Mouse (Mus musculus) MEL (cell line): ENCODE results near the gene Cmtm2b. TPM values are rescaled to one million over a fixed set of nuclear protein-coding genes. Genes with fewer than 3 reads are reported as not detected.
A peak's percentile ranks its signal among the peaks of the same experiment; 100 is the strongest.
"Not testable (repeated sequence)": the region's sequence is repeated elsewhere in the genome, so short reads cannot be mapped to it uniquely, and the experiment has no call there.

Experiments used
- DNase-seq: peaks from one replicate; pipeline ENCODE4 v3.0.0; 2011; ENCODE audit warnings: low read depth, low spot score
- H3K27ac ChIP-seq: 2 replicates; pipeline ENCODE4 v1.5.1; 2012; ENCODE audit warnings: low read depth, mild to moderate bottlenecking, control low read depth, low read length, moderate library complexity; ENCODE audit not compliant: control insufficient read depth
- H3K27me3 ChIP-seq, 2 experiments: fragments of 150-350 bp in 1 of 2; sonication (generic) in 1 of 2; 2 replicates each; pipeline ENCODE4 v1.6.1; 2012; ENCODE audit warnings: low read length in 2 of 2, mild to moderate bottlenecking in 2 of 2, improper control_type of control experiment in 1 of 2, moderate library complexity in 1 of 2; ENCODE audit not compliant: insufficient read depth in 2 of 2, control insufficient read depth in 1 of 2
- H3K36me3 ChIP-seq, 2 experiments: 2 replicates each; pipeline ENCODE4 v1.6.1; 2012 to 2014; ENCODE audit warnings: low read length in 2 of 2, improper control_type of control experiment in 1 of 2, inconsistent platforms in 1 of 2, mild to moderate bottlenecking in 1 of 2; ENCODE audit not compliant: insufficient read depth in 2 of 2, control insufficient read depth in 1 of 2
- H3K4me1 ChIP-seq, 2 experiments: fragments of 150-350 bp in 1 of 2; sonication (generic) in 1 of 2; 2 replicates each; pipeline ENCODE4 v1.6.1; 2012; ENCODE audit warnings: low read length in 2 of 2, improper control_type of control experiment in 1 of 2, mild to moderate bottlenecking in 1 of 2; ENCODE audit not compliant: insufficient read depth in 2 of 2, control insufficient read depth in 1 of 2
- H3K4me3 ChIP-seq, 2 experiments: fragments of 150-350 bp in 1 of 2; sonication (generic) in 1 of 2; 2 replicates each; pipeline ENCODE4 v1.5.1; 2012; ENCODE audit warnings: low read depth in 2 of 2, low read length in 2 of 2, mild to moderate bottlenecking in 2 of 2, moderate library complexity in 2 of 2, control low read depth in 1 of 2, improper control_type of control experiment in 1 of 2; ENCODE audit not compliant: control insufficient read depth in 1 of 2, insufficient read depth in 1 of 2
- H3K79me2 ChIP-seq: 2 replicates; pipeline ENCODE4 v1.6.1; 2012; ENCODE audit warnings: mild to moderate bottlenecking, low read length, moderate library complexity; ENCODE audit not compliant: control insufficient read depth, poor library complexity, insufficient read depth
- H3K9ac ChIP-seq: 2 replicates; pipeline ENCODE4 v1.6.1; 2012; ENCODE audit warnings: low read depth, mild to moderate bottlenecking, control low read depth, low read length, moderate library complexity; ENCODE audit not compliant: control insufficient read depth, poor library complexity, severe bottlenecking
- H3K9me3 ChIP-seq: fragments of 150-350 bp; sonication (generic); replicated peaks from 2 replicates; pipeline ENCODE4 v1.6.1; 2012; ENCODE audit warnings: mild to moderate bottlenecking, low read length, improper control_type of control experiment, moderate library complexity; ENCODE audit not compliant: insufficient read depth
- BHLHE40 ChIP-seq: IDR thresholded peaks from 2 replicates; pipeline ENCODE4 v1.6.1; 2012; ENCODE audit warnings: low read depth, mild to moderate bottlenecking, inconsistent platforms, low read length, improper control_type of control experiment, borderline replicate concordance
- CHD1 ChIP-seq: IDR thresholded peaks from 2 replicates; pipeline ENCODE4 v1.6.1; 2012; ENCODE audit warnings: low read depth, mild to moderate bottlenecking, inconsistent platforms, low read length, improper control_type of control experiment
- ELF1 ChIP-seq: IDR thresholded peaks from 2 replicates; pipeline ENCODE4 v1.6.1; 2014; ENCODE audit warnings: low read depth, mild to moderate bottlenecking, inconsistent platforms, low read length, improper control_type of control experiment, moderate library complexity
- ETS1 ChIP-seq: IDR thresholded peaks from 2 replicates; pipeline ENCODE4 v1.6.1; 2012; ENCODE audit warnings: low read depth, mild to moderate bottlenecking, inconsistent platforms, low read length, improper control_type of control experiment, moderate library complexity
- JUND ChIP-seq: IDR thresholded peaks from 2 replicates; pipeline ENCODE4 v1.6.1; 2011; ENCODE audit warnings: low read depth, mild to moderate bottlenecking, improper control_type of control experiment, low read length
- KAT2A ChIP-seq: conservative IDR thresholded peaks from 2 replicates; pipeline ENCODE4 v1.6.1; 2012; ENCODE audit warnings: low read depth, low read length, improper control_type of control experiment, inconsistent platforms
- MAX ChIP-seq: IDR thresholded peaks from 2 replicates; pipeline ENCODE4 v1.6.1; 2011; ENCODE audit warnings: low read length, improper control_type of control experiment
- MXI1 ChIP-seq: IDR thresholded peaks from 2 replicates; pipeline ENCODE4 v1.6.1; 2011; ENCODE audit warnings: mild to moderate bottlenecking, low read depth, low read length, improper control_type of control experiment
- MYC ChIP-seq: IDR thresholded peaks from 2 replicates; pipeline ENCODE4 v1.6.1; 2011; ENCODE audit warnings: low read depth, mild to moderate bottlenecking, low read length, improper control_type of control experiment, moderate library complexity
- NRF1 ChIP-seq: IDR thresholded peaks from 2 replicates; pipeline ENCODE4 v1.6.1; 2014; ENCODE audit warnings: low read depth, mild to moderate bottlenecking, inconsistent platforms, low read length, improper control_type of control experiment, moderate library complexity; ENCODE audit not compliant: poor library complexity, insufficient read depth, severe bottlenecking
- POLR2A ChIP-seq, 2 experiments: IDR thresholded peaks; 2 replicates each; pipeline ENCODE4 v1.6.1; 2011 to 2012; ENCODE audit warnings: low read length in 2 of 2, mild to moderate bottlenecking in 2 of 2, control low read depth in 1 of 2, improper control_type of control experiment in 1 of 2, low read depth in 1 of 2, moderate library complexity in 1 of 2; ENCODE audit not compliant: control insufficient read depth in 1 of 2, insufficient read depth in 1 of 2, poor library complexity in 1 of 2
- POLR2AphosphoS2 ChIP-seq: IDR thresholded peaks from 2 replicates; pipeline ENCODE4 v1.6.1; 2011; ENCODE audit warnings: low read length, improper control_type of control experiment
- POLR2AphosphoS5 ChIP-seq: IDR thresholded peaks from 2 replicates; pipeline ENCODE4 v1.6.1; 2012; ENCODE audit warnings: low read depth, borderline replicate concordance, mild to moderate bottlenecking, inconsistent platforms, low read length, moderate library complexity, mixed read lengths
- SMC3 ChIP-seq: IDR thresholded peaks from 2 replicates; pipeline ENCODE4 v1.6.1; 2011; ENCODE audit warnings: low read depth, low read length, improper control_type of control experiment
- TAL1 ChIP-seq: IDR thresholded peaks from 2 replicates; pipeline ENCODE4 v1.6.1; 2012; ENCODE audit warnings: mild to moderate bottlenecking, inconsistent platforms, low read length, moderate library complexity, mixed read lengths
- TBP ChIP-seq: IDR thresholded peaks from 2 replicates; pipeline ENCODE4 v1.8.0; 2011; ENCODE audit warnings: low read depth, low read length, improper control_type of control experiment
- TCF12 ChIP-seq: IDR thresholded peaks from 2 replicates; pipeline ENCODE4 v1.6.1; 2014; ENCODE audit warnings: low read depth, mild to moderate bottlenecking, inconsistent platforms, low read length, improper control_type of control experiment, moderate library complexity
- UBTF ChIP-seq: IDR thresholded peaks from 2 replicates; pipeline ENCODE4 v1.6.1; 2012; ENCODE audit warnings: low read depth, mild to moderate bottlenecking, inconsistent platforms, low read length, improper control_type of control experiment, moderate library complexity, borderline replicate concordance; ENCODE audit not compliant: insufficient read depth
- USF1 ChIP-seq: IDR thresholded peaks from 2 replicates; pipeline ENCODE4 v1.6.1; 2014; ENCODE audit warnings: low read depth, mild to moderate bottlenecking, inconsistent platforms, low read length, improper control_type of control experiment, moderate library complexity
- USF2 ChIP-seq, 2 experiments: IDR thresholded peaks; 2 replicates each; pipeline ENCODE4 v1.6.1; 2011 to 2012; ENCODE audit warnings: improper control_type of control experiment in 2 of 2, low read length in 2 of 2, borderline replicate concordance in 1 of 2, inconsistent platforms in 1 of 2, low read depth in 1 of 2, mild to moderate bottlenecking in 1 of 2; ENCODE audit not compliant: insufficient read depth in 1 of 2
- ZKSCAN1 ChIP-seq: IDR thresholded peaks from 2 replicates; pipeline ENCODE4 v1.6.1; 2012; ENCODE audit warnings: low read depth, mild to moderate bottlenecking, inconsistent platforms, low read length, improper control_type of control experiment, moderate library complexity
- ZMIZ1 ChIP-seq: IDR thresholded peaks from 2 replicates; pipeline ENCODE4 v1.6.1; 2012; ENCODE audit warnings: low read depth, mild to moderate bottlenecking, inconsistent platforms, low read length, improper control_type of control experiment, moderate library complexity
- ZNF384 ChIP-seq: IDR thresholded peaks from 2 replicates; pipeline ENCODE4 v1.6.1; 2012; ENCODE audit warnings: low read depth, mild to moderate bottlenecking, inconsistent platforms, low read length, improper control_type of control experiment
- polyA plus RNA-seq, 2 experiments: library from polyadenylated mRNA; stranded (reverse) in 1 of 2; unstranded in 1 of 2; fragments of >175 nt in 1 of 2; fragments of >200 nt in 1 of 2; gene quantifications; 2 replicates each; pipeline versions ENCODE4 v1.2.1 to v1.2.4; 2012; ENCODE audit warnings: low replicate concordance in 2 of 2, low read depth in 1 of 2; ENCODE audit not compliant: insufficient read length in 2 of 2, insufficient read depth in 1 of 2, missing spikeins in 1 of 2
- total RNA-seq: library from RNA; depleted of rRNA; stranded (reverse); fragments of 300-350 nt; gene quantifications from 2 replicates; pipeline ENCODE4 v1.2.3, GENCODE M21; 2012

Gene Cmtm2b
- total and polyA plus RNA-seq, 3 experiments: not detected

GRCm38 (mm10) chr8:104313311-104313710, 8.7 kb upstream of the Cmtm2b start:
- Histone ChIP-seq H3K9ac (no peak overlapping the region), H3K9me3 (no peaks in the 10 kb centered on the region), H3K4me3 (no peak overlapping the region), H3K27ac (no peak overlapping the region), H3K27me3 (peaks cover 0 to 3% of the 10 kb centered on the region in 2 experiments; a peak in 3 of 4 replicates), H3K36me3 (no peaks in the 10 kb centered on the region), H3K79me2 (no peaks in the 10 kb centered on the region), H3K4me1 (no peaks in the 10 kb centered on the region)
- no peak for TF ChIP-seq SMC3
- no peak for DNase-seq

- H3K4me3 ChIP-seq, H3K79me2 ChIP-seq, H3K27me3 ChIP-seq, H3K9ac ChIP-seq, H3K4me1 ChIP-seq, H3K9me3 ChIP-seq, H3K27ac ChIP-seq, DNase-seq, H3K36me3 ChIP-seq: not testable (repeated sequence)
These were observed 763 bp upstream of the Cmtm2b start, which contains the start of gene Gm11020 for GRCm38 (mm10) chr8:104321267-104321666. Gene Gm11020, plus strand, starts transcription at chr8:104321567.

GRCm38 (mm10) chr8:104332665-104333631, 10.9 kb downstream of the Cmtm2b start:
- H3K79me2 ChIP-seq: no peaks in the 10 kb centered on the region
- H3K36me3 ChIP-seq: peaks cover 0 to 13% of the 10 kb centered on the region in 2 experiments; a peak in 2 of 4 replicates
- H3K27ac ChIP-seq: peak overlapping the region; percentile 59
- peak; percentile 71 for DNase-seq
- peaks cover 7 to 20% of the 10 kb centered on the region in 2 experiments for H3K4me1 ChIP-seq
- H3K9me3 ChIP-seq: no peaks in the 10 kb centered on the region
- peak overlapping the region; percentile 1 to 22; a peak in 1 of 4 replicates for H3K4me3 ChIP-seq
- peak overlapping the region; percentile 3; the same call in 1 of the 2 replicates for H3K9ac ChIP-seq
- H3K27me3 ChIP-seq: no peaks in the 10 kb centered on the region
- TF ChIP-seq ETS1 (peak; percentile 86), TBP (no peak), TAL1 (no peak; the same call in 1 of the 2 replicates), MYC (no peak), POLR2AphosphoS5 (no peak), ZKSCAN1 (no peak), ZMIZ1 (no peak), USF1 (no peak), JUND (no peak), UBTF (no peak), USF2 (IDR thresholded peaks at IDR 0.05; ENCODE audit: borderline replicate concordance in 1 of 2, insufficient read depth in 1 of 2, low read depth in 1 of 2, low read length in 2 of 2) (no peak), KAT2A (no peak), CHD1 (no peak; the same call in 1 of the 2 replicates), BHLHE40 (no peak), TCF12 (peak; percentile 89), ZNF384 (0 out of 2 replicates have a peak, but pooled peaks have one; percentile 22), POLR2AphosphoS2 (no peak), ELF1 (peak; percentile 51; the same call in 1 of the 2 replicates), MAX (no peak), MXI1 (no peak), POLR2A (IDR thresholded peaks at IDR 0.05; ENCODE audit: control insufficient read depth in 1 of 2, insufficient read depth in 1 of 2, low read depth in 1 of 2, low read length in 2 of 2, poor library complexity in 1 of 2) (no peak), NRF1 (0 out of 2 replicates have a peak, but pooled peaks have one; percentile 4)
